Mouse (Mus musculus) testis, postnatal 14 days (tissue): ENCODE data around the gene Carm1.

ENCODE experiments used
- DNase-seq: peaks from one replicate; pipeline ENCODE4 v3.0.0; 2021; ENCODE audit warnings: low spot score

Gene Carm1

GRCm38 (mm10) chr9:21615617-21616231 is 69.0 kb downstream of the Carm1 start, which contains the start of gene Smarca4:
Gene Smarca4, plus strand, starts transcription at chr9:21616169.
- DNase-seq = peak; percentile 100

- peak; percentile 94 for DNase-seq
Observed at GRCm38 (mm10) chr9:21616232-21616781, 69.6 kb downstream of the Carm1 start.

- peak; percentile 41 for DNase-seq
Observed at GRCm38 (mm10) chr9:21617066-21617465, 70.4 kb downstream of the Carm1 start.

GRCm38 (mm10) chr9:21620229-21620628 is 73.5 kb downstream of the Carm1 start:
- DNase-seq = no peak

- DNase-seq = no peak
Observed at GRCm38 (mm10) chr9:21622676-21623075, 76.0 kb downstream of the Carm1 start.

- no peak for DNase-seq
Observed at GRCm38 (mm10) chr9:21625342-21626339, 78.9 kb downstream of the Carm1 start.

GRCm38 (mm10) chr9:21626571-21626970 is 79.9 kb downstream of the Carm1 start:
- DNase-seq = no peak

- DNase-seq = no peak
Observed at GRCm38 (mm10) chr9:21627145-21627795, 80.6 kb downstream of the Carm1 start.

- DNase-seq = no peak
Observed at GRCm38 (mm10) chr9:21630673-21631072, 84.0 kb downstream of the Carm1 start.

- DNase-seq = no peak
Observed at GRCm38 (mm10) chr9:21633106-21633505, 86.4 kb downstream of the Carm1 start.

GRCm38 (mm10) chr9:21635639-21636038 is 88.9 kb downstream of the Carm1 start:
- DNase-seq = no peak

- no peak for DNase-seq
Observed at GRCm38 (mm10) chr9:21639031-21639430, 92.3 kb downstream of the Carm1 start.
